Mouse (Mus musculus): ENCODE results near the gene Arhgap30. TPM values are rescaled to one million over a fixed set of nuclear protein-coding genes. Genes with fewer than 3 reads are reported as not detected.

Arhgap30 gene
- total and polyA plus RNA-seq, 2 experiments from 2014 or later, result 0.52 to 0.84 TPM

DNA sequence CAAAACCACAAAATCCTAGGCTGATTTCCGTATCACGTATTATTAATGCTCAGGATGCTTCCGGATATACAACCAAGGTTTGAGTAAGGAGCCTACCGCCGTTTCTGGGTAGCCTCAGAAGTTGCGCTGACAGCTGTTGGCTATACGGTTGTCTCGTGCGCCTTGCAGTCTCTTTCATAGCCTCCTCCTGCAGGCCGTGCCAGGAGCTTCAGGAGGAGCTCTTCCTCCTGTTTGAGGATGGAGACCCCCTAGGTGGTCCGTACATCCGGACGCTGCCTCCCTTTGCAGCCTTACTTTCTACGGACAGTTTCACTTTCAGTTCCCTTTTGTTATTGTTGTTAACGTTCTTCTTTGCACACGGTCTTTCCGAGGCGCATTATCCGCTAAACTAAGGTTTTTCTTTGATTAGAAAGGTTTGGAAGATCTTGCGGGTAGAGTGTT is 23.3 kb downstream of the Arhgap30 start:
- TF ChIP-seq CTCF (IDR thresholded peaks at IDR 0.05; ENCODE audit: low read depth), result peak; percentile 54
- Histone ChIP-seq H3K9ac (replicated peaks; ENCODE audit: low read length) (peak overlapping the region; percentile 92), H3K36me3 (ENCODE audit: insufficient read depth, low read length) (peaks cover 18% of the 10 kb centered on the region), H3K27ac (peak overlapping the region; percentile 96), H3K4me1 (ENCODE audit: insufficient read depth, low read length) (peaks cover 4% of the 10 kb centered on the region; the same call in 1 of the 2 replicates), H3K4me3 (ENCODE audit: low read length) (peak overlapping the region; percentile 87), H3K9me3 (ENCODE audit: low read length) (no peaks in the 10 kb centered on the region), H3K27me3 (ENCODE audit: insufficient read depth, low read length) (no peaks in the 10 kb centered on the region), H3K4me2 (ENCODE audit: low read depth, low read length) (peak overlapping the region; percentile 71)
- ATAC-seq, result peak; percentile 41
- WGBS, result under 1% methylated on average over 20 of the region's 20 CpGs
- DNase-seq (ENCODE audit: low spot score), result peak; percentile 78

DNA sequence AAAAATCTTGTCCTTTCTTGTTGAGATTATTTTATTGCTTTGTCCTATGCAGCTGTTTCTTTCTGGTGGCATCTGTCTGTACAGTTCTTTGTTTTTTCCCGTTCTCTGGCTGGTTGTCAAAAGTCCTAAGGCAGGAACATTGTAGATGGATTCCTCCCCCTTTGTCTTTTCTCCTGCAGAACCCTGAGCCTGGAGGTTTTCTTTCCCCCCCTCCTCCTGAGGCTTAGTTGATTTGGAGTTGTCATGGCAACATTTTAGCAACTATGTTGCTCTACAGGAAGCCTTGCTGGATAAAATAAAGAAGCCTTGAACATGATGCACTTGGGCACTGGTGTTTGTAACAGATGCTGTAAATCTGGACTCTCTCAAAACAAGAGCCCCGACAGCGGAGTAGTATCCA is 23.7 kb downstream of the Arhgap30 start:
- Histone ChIP-seq H3K36me3 (ENCODE audit: insufficient read depth, low read length) (peaks cover 18% of the 10 kb centered on the region), H3K9ac (replicated peaks; ENCODE audit: low read length) (peak overlapping the region; percentile 92), H3K4me2 (ENCODE audit: low read depth, low read length) (peak overlapping the region; percentile 71), H3K27me3 (ENCODE audit: insufficient read depth, low read length) (no peaks in the 10 kb centered on the region), H3K27ac (peak overlapping the region; percentile 96), H3K4me3 (ENCODE audit: low read length) (peak overlapping the region; percentile 87), H3K9me3 (ENCODE audit: low read length) (no peaks in the 10 kb centered on the region), H3K4me1 (ENCODE audit: insufficient read depth, low read length) (peaks cover 4% of the 10 kb centered on the region; the same call in 1 of the 2 replicates)
- no peak for TF ChIP-seq CTCF (IDR thresholded peaks at IDR 0.05; ENCODE audit: low read depth)
- no peak for ATAC-seq
- DNase-seq (ENCODE audit: low spot score), result peak; percentile 68
- WGBS, result 13% methylated on average over 3 of the region's 3 CpGs

DNA sequence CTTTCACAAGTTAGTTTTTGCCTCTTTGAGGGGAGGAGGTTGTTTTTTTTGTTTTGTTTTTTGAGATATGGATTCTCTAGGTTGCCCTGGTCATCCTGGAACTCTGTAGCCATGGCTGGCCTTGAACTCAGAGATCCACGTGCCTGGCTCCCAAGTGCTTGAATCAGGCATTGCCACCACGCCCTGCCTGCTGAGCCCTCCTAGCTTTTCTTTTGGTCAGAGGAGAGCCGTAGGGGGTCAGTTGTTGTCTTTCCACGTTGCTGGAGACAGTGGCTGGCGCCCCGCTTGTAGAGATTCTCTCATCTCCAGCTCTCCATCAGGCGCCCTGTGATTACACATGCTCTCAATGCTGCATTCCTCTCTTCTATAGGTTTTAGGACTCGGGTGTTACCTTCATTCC is 24.9 kb downstream of the Arhgap30 start:
- TF ChIP-seq CTCF (IDR thresholded peaks at IDR 0.05; ENCODE audit: low read depth), result no peak
- WGBS, result 73% methylated on average over 8 of the region's 8 CpGs
- no peaks in the 10 kb centered on the region for H3K9me3 ChIP-seq (ENCODE audit: low read length)
- no peak for ATAC-seq
- H3K4me2 ChIP-seq (ENCODE audit: low read depth, low read length), result peak overlapping the region; percentile 71; the same call in 1 of the 2 replicates
- no peak overlapping the region for H3K9ac ChIP-seq (replicated peaks; ENCODE audit: low read length)
- peaks cover 4% of the 10 kb centered on the region; the same call in 1 of the 2 replicates for H3K4me1 ChIP-seq (ENCODE audit: insufficient read depth, low read length)
- no peak for DNase-seq (ENCODE audit: low spot score)
- no peaks in the 10 kb centered on the region for H3K27me3 ChIP-seq (ENCODE audit: insufficient read depth, low read length)
- H3K4me3 ChIP-seq (ENCODE audit: low read length), result no peak overlapping the region
- peaks cover 28% of the 10 kb centered on the region for H3K36me3 ChIP-seq (ENCODE audit: insufficient read depth, low read length)
- H3K27ac ChIP-seq, result no peak overlapping the region

DNA sequence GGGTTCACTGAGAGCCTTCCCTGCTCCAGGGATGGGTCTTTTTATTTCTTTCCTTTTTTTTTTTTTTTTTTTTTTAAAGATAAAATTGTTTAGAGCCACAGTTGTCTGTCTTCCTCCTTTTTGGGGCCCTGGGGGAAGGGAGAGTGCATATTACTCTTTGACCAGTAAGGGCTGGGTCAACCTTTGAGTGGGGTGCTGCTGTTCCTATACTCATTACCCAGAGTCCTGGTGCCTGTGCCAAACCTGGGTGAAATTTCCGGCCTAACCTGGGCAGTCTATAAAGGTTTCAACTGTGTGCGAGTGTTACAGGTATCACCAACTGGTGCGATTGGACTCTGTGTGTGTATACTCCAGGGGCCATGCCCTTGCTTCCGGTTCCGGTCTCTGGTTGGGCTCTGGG is 29.9 kb downstream of the Arhgap30 start, which contains the start of gene Tstd1:
Gene Tstd1 (plus strand): TSS at position 213 of the 400 bp plus-strand sequence.
- H3K9ac ChIP-seq (replicated peaks; ENCODE audit: low read length), result no peak within 1 kb of the TSS
- no peak within 1 kb of the TSS for H3K4me2 ChIP-seq (ENCODE audit: low read depth, low read length)
- no peak for TF ChIP-seq CTCF (IDR thresholded peaks at IDR 0.05; ENCODE audit: low read depth)
- H3K27ac ChIP-seq, result peak within 1 kb of the TSS; percentile 36; the same call in 1 of the 2 replicates
- DNase-seq (ENCODE audit: low spot score) (no peak), ATAC-seq (peak; percentile 20; the same call in 1 of the 2 replicates)
- no peaks in the 10 kb centered on the region for H3K9me3 ChIP-seq (ENCODE audit: low read length)
- H3K4me3 ChIP-seq (ENCODE audit: low read length), result no peak within 1 kb of the TSS
- no peaks in the 10 kb centered on the region for H3K4me1 ChIP-seq (ENCODE audit: insufficient read depth, low read length)
- peaks cover 28% of the 10 kb centered on the region for H3K36me3 ChIP-seq (ENCODE audit: insufficient read depth, low read length)
- WGBS, result 86% methylated on average over 5 of the region's 5 CpGs
- H3K27me3 ChIP-seq (ENCODE audit: insufficient read depth, low read length), result no peaks in the 10 kb centered on the region

DNA sequence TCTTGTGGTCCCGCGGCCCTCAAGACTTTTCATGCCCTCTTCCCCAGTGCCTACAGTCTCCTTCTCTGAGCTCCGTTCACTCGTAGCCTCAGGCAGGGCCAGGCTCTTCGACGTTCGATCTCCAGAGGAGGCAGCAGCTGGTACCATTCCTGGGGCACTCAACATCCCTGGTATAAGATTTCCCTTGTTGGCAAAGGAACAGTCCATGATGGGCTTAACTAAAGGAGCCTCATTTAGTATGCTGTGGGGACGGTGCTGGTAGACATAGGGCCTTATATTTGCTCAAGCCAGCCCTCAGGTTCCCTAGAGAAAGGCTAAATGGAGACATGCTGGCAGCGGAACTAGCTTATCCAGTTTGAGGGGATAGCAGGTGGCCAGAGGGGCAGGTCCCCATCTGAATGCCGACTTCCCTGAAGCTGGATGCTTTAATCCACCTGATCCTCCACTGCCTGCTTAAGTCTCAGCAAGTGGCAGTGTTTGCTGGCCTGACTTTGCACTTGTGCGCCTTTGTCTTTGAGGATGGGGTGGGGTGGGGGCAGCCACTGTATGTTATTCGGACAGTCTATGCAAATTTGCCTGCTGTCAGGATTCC is 30.6 kb downstream of the Arhgap30 start:
- ATAC-seq (peak; percentile 55), DNase-seq (ENCODE audit: low spot score) (peak; percentile 34)
- H3K4me2 ChIP-seq (ENCODE audit: low read depth, low read length), result no peak overlapping the region
- H3K9ac ChIP-seq (replicated peaks; ENCODE audit: low read length), result no peak overlapping the region
- H3K4me1 ChIP-seq (ENCODE audit: insufficient read depth, low read length), result no peaks in the 10 kb centered on the region
- no peaks in the 10 kb centered on the region for H3K9me3 ChIP-seq (ENCODE audit: low read length)
- no peak overlapping the region for H3K4me3 ChIP-seq (ENCODE audit: low read length)
- H3K27me3 ChIP-seq (ENCODE audit: insufficient read depth, low read length), result no peaks in the 10 kb centered on the region
- WGBS, result 30% methylated on average over 12 of the region's 12 CpGs
- peak overlapping the region; percentile 36; the same call in 1 of the 2 replicates for H3K27ac ChIP-seq
- H3K36me3 ChIP-seq (ENCODE audit: insufficient read depth, low read length), result peaks cover 28% of the 10 kb centered on the region
- no peak for TF ChIP-seq CTCF (IDR thresholded peaks at IDR 0.05; ENCODE audit: low read depth)

DNA sequence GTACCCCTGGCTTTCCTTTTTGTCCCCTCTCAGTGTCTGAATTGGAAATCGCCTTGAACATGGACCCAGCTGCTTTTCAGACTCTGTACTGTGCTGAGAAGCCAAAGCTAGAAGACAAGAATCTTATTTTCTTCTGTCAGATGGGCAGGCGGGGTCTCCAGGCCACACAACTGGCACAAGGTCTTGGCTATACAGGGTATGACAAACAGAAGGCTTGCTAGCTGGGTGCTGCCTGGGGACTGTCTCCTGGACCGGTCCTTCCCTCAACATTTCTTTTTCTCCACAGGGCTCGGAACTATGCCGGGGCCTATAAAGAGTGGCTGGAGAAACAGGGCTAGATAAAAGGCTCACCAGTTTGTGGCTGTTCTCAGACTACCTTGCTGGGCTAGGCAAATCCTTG is 31.2 kb downstream of the Arhgap30 start:
- no peaks in the 10 kb centered on the region for H3K4me1 ChIP-seq (ENCODE audit: insufficient read depth, low read length)
- H3K4me3 ChIP-seq (ENCODE audit: low read length), result no peak overlapping the region
- peaks cover 28% of the 10 kb centered on the region for H3K36me3 ChIP-seq (ENCODE audit: insufficient read depth, low read length)
- ATAC-seq (peak; percentile 36), DNase-seq (ENCODE audit: low spot score) (no peak)
- no peak overlapping the region for H3K4me2 ChIP-seq (ENCODE audit: low read depth, low read length)
- no peaks in the 10 kb centered on the region for H3K27me3 ChIP-seq (ENCODE audit: insufficient read depth, low read length)
- no peaks in the 10 kb centered on the region for H3K9me3 ChIP-seq (ENCODE audit: low read length)
- H3K27ac ChIP-seq, result peak overlapping the region; percentile 36; the same call in 1 of the 2 replicates
- WGBS, result 56% methylated on average over 5 of the region's 5 CpGs
- no peak for TF ChIP-seq CTCF (IDR thresholded peaks at IDR 0.05; ENCODE audit: low read depth)
- no peak overlapping the region for H3K9ac ChIP-seq (replicated peaks; ENCODE audit: low read length)

DNA sequence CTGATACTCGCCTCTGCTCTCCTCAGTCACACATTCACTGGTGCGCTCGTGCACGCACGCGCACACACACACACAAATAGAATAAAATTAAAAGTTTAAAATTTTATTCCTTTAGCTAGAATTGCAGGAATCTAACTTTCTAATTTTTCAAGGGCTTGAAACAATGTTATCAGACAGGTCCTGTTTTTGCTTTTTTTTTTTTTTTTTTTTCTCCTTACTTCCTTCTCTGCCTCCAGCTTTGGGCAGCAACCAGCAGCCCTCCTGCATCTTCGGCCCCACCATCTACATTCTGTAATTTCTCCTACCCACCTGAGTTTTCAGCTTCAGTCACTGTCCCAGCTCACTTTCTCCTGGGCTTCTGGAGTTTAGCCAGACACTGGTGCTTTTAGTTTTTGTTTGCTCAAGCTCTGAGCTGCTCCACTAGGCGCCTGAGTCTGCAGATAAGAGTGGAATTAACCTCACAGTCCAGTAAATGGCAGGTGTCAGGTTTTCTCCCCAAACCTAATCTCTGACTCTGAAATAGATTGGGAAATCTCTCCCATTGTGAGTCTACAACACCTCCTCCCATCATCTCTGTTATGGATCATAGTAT is 33.8 kb downstream of the Arhgap30 start:
- Histone ChIP-seq H3K27ac (no peak overlapping the region), H3K4me2 (ENCODE audit: low read depth, low read length) (no peak overlapping the region), H3K27me3 (ENCODE audit: insufficient read depth, low read length) (no peaks in the 10 kb centered on the region), H3K36me3 (ENCODE audit: insufficient read depth, low read length) (peaks cover 9% of the 10 kb centered on the region), H3K4me3 (ENCODE audit: low read length) (no peak overlapping the region), H3K4me1 (ENCODE audit: insufficient read depth, low read length) (no peaks in the 10 kb centered on the region), H3K9ac (replicated peaks; ENCODE audit: low read length) (no peak overlapping the region), H3K9me3 (ENCODE audit: low read length) (no peaks in the 10 kb centered on the region)
- 87% methylated on average over 8 of the region's 8 CpGs for WGBS
- ATAC-seq, result no peak
- TF ChIP-seq CTCF (IDR thresholded peaks at IDR 0.05; ENCODE audit: low read depth), result no peak
- no peak for DNase-seq (ENCODE audit: low spot score)

Measured in hindbrain, postnatal 0 days (tissue).